Mouse (Mus musculus) cortical plate, adult 2 months (tissue): ENCODE results near the gene Gpc1.
A peak's percentile ranks its signal among the peaks of the same experiment; 100 is the strongest.

Experiments
- CTCF ChIP-seq: fragments of 200-500 bp; IDR thresholded peaks from 2 replicates; pipeline ENCODE4 v1.5.1; 2011; ENCODE audit warnings: mild to moderate bottlenecking, control low read depth, low read length; ENCODE audit not compliant: insufficient read depth; ENCODE audit errors: extremely low read depth
- POLR2A ChIP-seq: fragments of 200-500 bp; IDR thresholded peaks from 2 replicates; pipeline ENCODE4 v1.6.1; 2011; ENCODE audit warnings: mild to moderate bottlenecking, low read length, control low read depth; ENCODE audit not compliant: insufficient read depth; ENCODE audit errors: extremely low read depth

- TF ChIP-seq CTCF (peak; percentile 64), POLR2A (no peak)
Measured at GRCm38 (mm10) chr1:92833987-92834706, 2.7 kb downstream of the Gpc1 start.
